Mouse (Mus musculus): ENCODE data around the gene Iqgap1.

DNA sequence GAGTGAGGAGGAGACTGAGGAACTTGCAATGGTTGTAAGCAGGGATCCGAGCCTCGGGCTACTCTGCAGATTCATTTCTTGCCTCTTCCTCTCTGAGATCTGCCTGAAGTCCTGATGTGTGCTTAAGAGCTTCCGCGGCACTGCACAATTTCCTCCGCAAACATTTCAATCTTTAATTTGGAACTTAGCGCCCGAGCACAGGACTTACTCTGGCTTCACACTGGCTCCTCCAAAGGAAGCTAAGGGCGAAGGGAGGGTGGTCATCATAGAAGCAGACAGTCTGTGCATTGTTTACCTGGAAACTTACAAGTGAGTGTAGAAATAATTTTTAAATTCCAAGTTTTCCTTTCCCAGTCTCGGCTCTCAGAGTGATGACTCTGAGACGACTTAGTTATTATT lies 20.5 kb upstream of the Iqgap1 start:
- TF ChIP-seq CTCF (IDR thresholded peaks at IDR 0.05; ENCODE audit: control insufficient read depth, insufficient read depth, low read length) = no peak
- no peak for TF ChIP-seq POLR2A (IDR thresholded peaks at IDR 0.05; ENCODE audit: borderline replicate concordance, control insufficient read depth, low read depth, low read length)

Data from bone marrow, adult 2 months (tissue).